Mouse (Mus musculus): ENCODE data around the gene Foxo6.

Foxo6 gene

DNA sequence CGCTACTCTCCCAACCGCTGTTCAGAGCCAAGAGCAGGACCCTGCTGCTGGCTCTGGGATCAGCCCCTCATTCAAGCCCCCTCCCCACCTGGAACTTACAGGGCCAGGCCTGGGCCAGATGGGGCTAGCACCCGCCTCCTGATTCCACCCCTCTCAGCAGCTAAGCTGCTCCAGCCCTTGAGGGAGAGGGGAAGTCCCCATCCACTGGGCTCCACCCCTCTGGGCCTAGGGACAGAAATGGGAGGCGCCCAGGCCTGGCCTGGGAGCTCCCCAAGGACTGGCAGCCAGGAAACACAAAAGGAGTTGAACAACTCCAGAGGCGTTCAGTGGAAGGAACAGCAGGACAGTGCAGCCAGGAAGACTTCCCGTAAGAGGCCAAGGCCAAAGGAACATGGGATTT lies 4.0 kb downstream of the Foxo6 start:
- DNase-seq: no peak

DNA sequence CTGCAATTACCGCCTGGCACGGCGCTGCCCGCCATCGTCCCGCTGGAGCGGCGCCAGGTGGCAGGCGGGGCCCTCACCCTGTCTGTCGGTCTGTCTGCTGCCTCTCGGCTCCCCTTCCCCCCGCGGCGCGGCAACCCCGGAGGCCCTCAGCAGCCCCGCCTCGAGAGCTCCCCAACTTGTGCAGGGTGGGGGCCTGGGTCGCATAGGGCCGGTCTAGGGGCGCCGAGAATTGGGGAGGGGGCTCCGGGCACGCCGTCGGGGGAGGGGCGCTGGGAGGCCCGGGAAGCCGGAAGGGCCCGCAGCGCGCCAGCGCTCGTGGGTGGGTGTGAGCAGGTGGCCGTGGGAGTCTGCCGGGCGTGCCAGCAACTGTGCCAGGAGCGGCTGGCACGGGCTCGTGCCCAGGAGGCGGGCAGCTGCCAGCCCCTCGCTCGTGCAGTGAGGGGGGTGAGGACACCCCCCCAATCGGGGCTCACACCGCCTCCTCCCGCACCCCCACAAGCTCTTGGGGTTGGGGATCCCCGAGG lies 4.5 kb downstream of the Foxo6 start:
- DNase-seq: peak; percentile 73

GRCm38 (mm10) chr4:120281011-120281410 lies 6.1 kb downstream of the Foxo6 start:
- no peak for DNase-seq

DNA sequence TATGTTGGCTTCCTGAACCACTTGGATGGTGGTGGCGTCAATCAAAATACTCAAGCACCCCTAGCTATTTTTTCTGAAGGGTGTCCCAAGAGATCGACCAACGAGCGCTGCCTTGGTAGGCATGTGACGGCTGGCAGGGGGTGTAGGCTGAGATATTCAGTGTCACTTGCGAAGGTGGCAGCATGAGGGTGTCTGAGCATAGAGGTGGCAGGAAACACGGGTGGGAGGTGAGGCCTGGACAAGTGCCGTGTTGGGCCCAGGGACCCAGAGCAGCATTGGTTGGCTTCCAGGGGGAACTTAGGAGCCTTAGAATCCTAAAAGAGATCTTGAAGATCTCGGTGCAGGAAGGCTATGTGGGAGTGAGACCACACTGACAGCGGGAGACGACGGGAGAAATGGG lies 6.7 kb downstream of the Foxo6 start:
- no peak for DNase-seq

DNA sequence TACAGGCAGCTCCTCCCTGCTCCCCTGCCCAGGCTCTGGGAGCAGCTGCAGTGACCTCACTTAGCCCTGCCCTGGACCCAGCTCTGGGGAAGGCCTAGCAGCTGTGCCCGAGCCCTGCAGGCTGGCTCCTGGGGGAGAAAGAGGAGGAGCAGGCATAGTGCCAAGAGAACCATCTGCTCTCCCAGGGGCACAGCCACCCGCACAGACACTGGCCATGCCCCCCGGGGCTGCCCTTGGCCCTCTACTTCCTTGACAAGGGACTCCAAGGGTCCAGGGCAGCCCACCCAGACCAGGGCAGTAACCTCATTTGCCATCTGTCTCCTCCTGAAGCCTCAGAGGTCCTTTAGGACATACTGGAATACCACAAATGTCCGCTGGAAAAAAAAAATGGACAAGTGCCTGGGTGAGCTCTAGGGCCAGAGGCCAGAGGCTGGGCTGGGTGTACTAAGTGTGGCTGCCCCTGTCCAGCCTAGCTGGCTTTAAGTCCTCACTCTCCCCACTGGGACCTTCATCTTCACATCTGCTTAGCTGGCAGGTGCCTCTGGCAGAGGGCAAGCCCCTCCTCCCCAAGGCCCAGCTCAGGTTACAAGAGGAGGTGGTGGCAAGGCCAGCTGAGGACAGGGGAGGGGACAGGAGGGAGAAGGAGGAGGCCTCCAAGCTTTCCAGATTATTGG lies 9.8 kb downstream of the Foxo6 start:
- DNase-seq: no peak

- no peak for DNase-seq
Measured at GRCm38 (mm10) chr4:120275487-120275886, 11.7 kb downstream of the Foxo6 start.

DNA sequence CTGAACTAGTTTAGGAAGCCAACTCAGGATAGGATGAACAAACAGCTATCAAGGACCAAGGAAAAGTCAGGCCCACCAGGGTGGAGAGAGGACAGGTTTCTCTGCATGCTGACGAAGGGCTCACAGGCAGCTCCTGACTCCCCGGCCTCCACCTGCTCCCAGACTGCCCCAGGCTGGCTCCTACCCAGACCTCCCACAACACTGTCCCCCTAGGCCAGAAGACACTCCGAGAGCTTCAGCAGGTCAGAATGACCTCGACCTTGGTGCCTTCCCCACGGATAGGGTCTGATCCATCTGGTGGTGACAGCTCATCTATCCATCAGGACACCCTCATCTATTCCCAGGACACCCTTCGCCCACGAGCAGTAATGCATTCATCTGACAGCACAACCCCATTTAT lies 13.6 kb downstream of the Foxo6 start:
- no peak for DNase-seq

DNA sequence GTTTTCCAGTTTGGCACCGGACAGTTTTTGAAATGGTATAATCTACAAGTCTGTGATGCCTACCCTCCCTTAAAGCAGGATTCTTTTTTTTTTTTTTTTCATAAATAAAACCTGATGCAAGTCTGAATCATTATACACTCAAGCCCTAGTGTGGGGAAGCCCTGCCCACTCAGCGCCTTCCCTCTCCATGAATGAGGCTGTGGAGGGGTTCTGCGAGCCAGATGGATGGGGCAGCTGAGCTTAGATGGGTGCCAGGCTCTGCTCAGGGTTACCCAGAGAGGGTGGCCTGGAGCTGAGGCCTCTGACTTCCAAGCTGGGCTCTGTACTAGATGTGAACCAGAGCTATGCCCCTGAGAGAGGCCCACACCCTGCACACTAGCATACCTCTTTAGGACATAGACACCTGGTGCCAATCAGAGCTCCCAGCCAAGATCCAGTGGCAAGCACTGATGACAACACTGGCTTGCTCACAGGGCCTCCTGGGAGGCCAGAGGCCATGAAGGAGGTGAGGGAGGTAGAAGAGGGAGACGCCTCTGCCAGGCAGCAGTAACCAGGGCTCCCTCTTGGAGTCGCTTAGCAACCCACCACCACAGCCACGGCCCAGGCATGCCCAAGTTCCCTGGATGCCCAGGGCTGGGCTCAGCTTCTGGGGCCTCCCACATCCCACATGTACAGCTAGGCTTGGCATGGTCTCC lies 15.1 kb downstream of the Foxo6 start:
- DNase-seq: peak; percentile 51

GRCm38 (mm10) chr4:120271208-120271607 lies 15.9 kb downstream of the Foxo6 start:
- DNase-seq: no peak

DNA sequence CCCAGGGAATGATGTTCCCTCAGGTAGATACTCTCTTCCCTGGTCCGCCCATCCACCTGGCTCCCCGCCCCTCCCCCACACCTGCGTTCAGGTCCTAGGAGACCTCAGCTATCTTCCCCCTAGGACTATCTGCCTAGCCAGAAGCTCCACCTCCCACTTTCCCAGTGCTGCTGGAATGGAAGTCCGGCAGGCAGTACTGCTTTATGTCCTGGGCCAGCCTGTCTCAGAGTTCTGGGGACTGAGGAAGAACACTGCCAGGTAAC lies 16.3 kb downstream of the Foxo6 start:
- no peak for DNase-seq

- DNase-seq: no peak
Measured at GRCm38 (mm10) chr4:120270148-120270936, 16.8 kb downstream of the Foxo6 start.

DNA sequence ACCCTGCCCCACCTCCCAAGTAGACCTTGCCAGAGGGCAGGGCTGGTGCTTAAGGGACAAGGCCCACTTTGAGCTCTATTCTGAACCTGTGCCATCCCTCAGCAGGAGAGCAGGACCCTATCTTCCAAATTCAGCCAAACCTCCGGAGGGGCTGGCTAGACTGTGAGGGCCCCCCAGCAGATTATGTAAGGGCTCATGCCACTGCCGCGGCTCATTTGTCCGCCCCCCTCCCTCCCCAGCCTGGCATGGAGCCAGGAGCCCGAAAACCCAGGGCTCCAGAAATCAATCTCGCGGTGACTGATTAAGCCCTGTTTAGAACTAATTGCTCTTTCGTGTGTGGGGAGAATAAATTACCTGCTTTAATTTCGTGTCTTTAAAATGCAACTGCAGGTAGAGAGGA lies 17.7 kb downstream of the Foxo6 start:
- DNase-seq: no peak

DNA sequence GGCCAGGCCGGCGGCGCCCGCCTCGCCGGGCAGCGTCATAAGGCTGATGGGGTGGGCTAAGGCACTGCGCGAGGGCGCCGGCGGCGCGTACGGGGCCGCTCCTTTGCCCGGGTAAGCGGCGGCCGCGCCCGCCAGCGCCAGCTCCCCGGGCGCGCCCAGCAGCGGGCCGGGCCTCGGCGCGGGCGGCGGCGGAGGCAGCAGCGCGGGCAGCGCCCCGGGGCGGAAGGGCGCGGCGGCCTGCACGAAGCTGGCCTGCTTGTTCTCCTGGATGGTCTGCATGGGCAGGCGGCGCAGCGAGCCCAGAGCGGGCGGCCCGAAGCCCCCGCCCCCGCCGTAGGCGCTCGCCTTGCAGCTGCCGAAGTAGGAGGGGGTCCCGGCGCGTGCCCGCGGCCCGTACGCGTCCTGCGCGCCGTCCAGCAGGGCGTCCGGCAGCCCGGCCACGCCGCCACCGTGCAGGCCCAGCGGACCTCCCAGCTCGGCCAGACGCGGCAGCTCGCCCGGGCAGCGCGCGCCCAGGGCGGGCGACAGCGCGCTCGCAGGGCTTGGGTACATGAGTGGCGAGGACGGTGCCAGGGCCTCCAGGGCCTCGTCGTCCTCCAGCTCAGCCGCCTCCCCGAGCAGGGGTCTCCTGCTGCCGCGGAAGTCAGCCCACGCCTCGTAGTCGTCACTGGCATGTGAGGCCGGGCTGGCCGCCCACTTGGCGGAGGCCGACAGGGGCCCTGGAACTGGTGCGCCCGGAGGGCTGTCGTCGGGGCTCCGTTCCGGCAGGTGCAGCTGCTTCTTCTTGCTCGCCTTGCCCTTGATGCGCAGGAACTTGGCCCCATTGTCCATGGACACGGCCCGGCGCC lies 18.7 kb downstream of the Foxo6 start:
- DNase-seq: no peak

DNA sequence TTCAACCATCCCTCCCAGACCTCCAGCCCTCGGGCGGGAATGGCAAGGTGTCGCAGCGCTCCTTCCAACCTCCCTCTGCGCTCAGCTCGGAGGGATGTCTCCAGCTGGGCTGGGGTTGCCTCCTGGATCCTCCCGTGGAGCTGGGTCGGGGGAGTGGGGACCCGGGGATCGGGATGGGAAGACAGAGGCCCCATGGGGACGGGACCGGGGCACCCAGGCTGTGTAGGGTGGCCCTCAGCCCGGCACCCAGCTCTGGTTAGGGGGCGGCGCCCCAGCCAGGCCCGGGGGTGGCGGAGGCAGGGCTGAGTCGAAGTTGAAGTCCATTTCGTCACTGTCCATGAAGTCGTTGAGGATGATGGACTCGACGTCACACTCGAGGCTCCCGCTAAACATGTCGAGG lies 19.5 kb downstream of the Foxo6 start:
- no peak for DNase-seq

- DNase-seq: no peak
Measured at GRCm38 (mm10) chr4:120267136-120267535, 20.0 kb downstream of the Foxo6 start.

GRCm38 (mm10) chr4:120264105-120264504 lies 23.0 kb downstream of the Foxo6 start:
- DNase-seq: no peak

DNA sequence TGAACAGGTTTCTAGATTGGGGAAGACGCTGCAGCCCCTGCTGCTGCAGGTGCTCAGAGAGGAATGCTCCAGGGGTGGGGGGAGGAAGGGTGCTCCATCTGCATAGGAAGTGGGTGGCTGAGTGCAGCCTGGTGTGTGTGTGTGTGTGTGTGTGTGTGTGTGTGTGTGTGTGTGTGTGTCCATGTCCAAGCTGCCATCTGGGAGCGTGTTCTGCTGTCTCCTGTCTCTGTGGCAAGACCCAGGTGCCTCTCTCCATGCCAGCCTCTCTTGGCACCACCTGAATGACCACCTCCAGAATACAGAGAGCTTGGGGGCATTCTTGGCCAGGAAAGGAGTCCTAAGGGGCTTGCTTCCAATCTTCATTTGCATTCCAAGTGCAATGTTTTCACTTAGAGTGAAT lies 24.4 kb downstream of the Foxo6 start:
- DNase-seq: no peak

- no peak for DNase-seq
Measured at GRCm38 (mm10) chr4:120262206-120262605, 24.9 kb downstream of the Foxo6 start.

- DNase-seq: peak; percentile 70
Measured at GRCm38 (mm10) chr4:120259356-120260181, 27.6 kb downstream of the Foxo6 start.

- DNase-seq: peak; percentile 73
Measured at GRCm38 (mm10) chr4:120248800-120249261, 38.3 kb downstream of the Foxo6 start.

DNA sequence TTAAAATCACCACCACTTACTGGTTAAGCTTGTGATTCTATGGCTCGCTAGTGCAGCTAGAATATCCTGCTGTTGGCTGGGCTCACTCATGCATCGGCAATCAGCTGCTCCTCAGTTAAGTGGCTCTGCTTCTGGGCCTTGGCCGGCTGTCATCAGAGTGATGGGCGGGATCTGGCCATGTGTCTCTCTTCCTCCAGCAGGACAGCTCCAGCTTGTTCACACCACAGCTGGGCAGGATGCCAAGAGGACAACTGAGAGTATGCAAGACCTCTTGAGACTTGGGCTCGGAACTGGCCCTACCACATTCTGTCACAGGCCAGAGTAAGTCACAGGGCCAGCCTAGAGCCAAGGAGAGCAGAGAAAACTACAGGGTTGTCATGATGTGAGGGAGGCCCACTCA lies 39.7 kb downstream of the Foxo6 start:
- DNase-seq: peak; percentile 62

DNA sequence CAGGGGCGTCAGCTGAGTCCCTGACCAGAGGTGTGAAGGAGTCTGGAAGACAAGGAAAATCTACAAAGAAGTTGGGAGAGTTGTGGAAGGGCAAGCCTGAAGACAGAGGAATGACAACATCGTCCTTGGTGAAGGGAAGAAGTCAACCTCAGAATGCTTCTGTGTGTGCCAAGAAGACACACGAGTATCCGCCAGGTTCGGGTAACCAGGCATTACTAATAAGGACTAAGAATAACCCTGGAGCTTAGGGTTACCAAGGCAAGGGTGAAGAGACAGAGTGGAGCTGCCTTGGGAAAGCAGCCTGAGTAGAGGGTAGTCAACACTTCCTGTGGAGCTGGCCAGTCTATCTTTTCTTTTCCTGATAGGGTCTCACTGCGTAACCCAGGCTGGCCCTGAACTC lies 41.1 kb downstream of the Foxo6 start:
- DNase-seq: no peak

Measured in right cerebral cortex, postnatal 14 days (tissue).